Mouse (Mus musculus): ENCODE measurements around the gene Smg5. TPM values are rescaled to one million over a fixed set of nuclear protein-coding genes. Genes with fewer than 3 reads are reported as not detected.
"Not testable (repeated sequence)": the region's sequence is repeated elsewhere in the genome, so short reads cannot be mapped to it uniquely, and the experiment has no call there.

The Smg5 gene
- total and polyA plus RNA-seq, 2 experiments: 14.1 to 36.6 TPM

DNA sequence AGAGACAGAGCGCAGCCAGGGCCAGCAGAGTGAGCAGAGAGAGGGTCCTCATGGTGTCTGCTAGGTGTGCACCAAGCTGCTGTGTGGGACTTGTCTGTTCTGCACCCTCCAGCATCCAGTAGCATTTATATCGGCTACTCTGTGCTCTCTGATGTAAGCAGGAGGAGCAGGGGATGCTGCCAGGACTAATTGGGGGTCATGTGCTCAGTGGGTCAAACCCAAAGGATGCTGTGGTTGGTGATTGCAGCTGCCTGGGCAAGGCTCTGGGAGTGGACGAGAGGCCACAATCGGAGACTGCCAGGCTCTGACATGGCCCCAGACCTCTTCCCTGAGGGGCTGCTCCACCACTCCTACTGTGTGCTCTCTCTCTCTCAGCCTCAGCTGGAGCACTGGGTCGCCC is 42.5 kb downstream of the Smg5 start, which contains the start of gene Bglap2:
TSS of gene Bglap2 (minus strand) at position 101 of the 400 bp plus-strand sequence.
- H3K27me3 ChIP-seq (ENCODE audit: control insufficient read depth, insufficient read depth, low read length); DNase-seq (ENCODE audit: extremely low read depth, low read depth, low spot score); H3K4me3 ChIP-seq (ENCODE audit: insufficient read depth, low read depth, low read length); H3K27ac ChIP-seq (replicated peaks; ENCODE audit: insufficient read depth, low read depth, low read length); H3K36me3 ChIP-seq (ENCODE audit: control insufficient read depth, insufficient read depth, low read length); H3K9ac ChIP-seq (ENCODE audit: low read depth, low read length); H3K4me1 ChIP-seq (ENCODE audit: control insufficient read depth, insufficient read depth, low read length); H3K79me2 ChIP-seq (ENCODE audit: control insufficient read depth, insufficient read depth, low read length): not testable (repeated sequence)
- 89% methylated on average over 5 of the region's 5 CpGs for WGBS

DNA sequence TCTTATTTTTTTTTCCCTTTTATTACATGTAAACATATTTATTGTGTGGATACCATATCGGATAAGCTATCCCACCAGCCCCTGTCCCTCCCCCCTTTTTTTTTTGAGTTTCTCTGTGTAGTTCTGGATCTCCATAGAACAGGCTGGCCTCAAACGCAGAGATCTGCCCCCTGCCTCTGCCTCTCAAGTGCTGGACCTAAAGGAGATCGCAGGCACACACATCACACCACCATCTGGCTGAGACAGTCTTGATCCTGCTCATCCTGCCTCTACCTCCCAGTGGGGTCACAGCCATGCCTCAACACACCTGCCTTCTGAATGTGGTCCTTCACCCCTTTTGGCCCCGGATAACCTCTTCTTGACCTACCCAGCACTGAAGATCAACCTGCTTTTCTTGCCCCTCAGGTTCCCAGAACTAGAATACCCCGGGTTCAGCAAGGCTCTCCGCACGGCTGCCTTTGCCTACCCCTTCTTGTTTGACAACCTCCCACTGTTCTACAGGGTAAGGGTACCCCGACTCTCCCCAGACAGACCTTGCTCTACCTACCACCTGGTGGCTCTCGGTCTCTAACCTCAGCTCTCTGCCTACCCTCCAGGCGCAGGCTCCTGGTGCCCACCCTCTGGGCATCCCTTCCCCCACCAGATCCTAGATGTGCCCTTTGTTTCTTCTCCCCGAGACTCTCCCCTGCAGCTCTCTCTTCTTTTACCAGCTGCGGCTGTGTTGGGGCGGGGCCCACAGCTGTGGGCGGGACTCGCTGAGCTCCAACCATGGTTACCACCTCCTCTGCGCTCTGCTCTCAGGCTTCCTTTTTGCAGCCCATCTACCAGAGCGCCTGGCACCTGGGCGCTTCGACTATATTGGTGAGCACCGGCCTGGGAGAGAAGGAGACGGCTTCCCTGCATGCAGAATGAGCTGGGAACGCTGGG is 45.6 kb downstream of the Smg5 start:
- H3K27ac ChIP-seq (replicated peaks; ENCODE audit: insufficient read depth, low read depth, low read length); DNase-seq (ENCODE audit: extremely low read depth, low read depth, low spot score); H3K36me3 ChIP-seq (ENCODE audit: control insufficient read depth, insufficient read depth, low read length); H3K79me2 ChIP-seq (ENCODE audit: control insufficient read depth, insufficient read depth, low read length); H3K27me3 ChIP-seq (ENCODE audit: control insufficient read depth, insufficient read depth, low read length); H3K4me3 ChIP-seq (ENCODE audit: insufficient read depth, low read depth, low read length); H3K9ac ChIP-seq (ENCODE audit: low read depth, low read length); H3K4me1 ChIP-seq (ENCODE audit: control insufficient read depth, insufficient read depth, low read length): not testable (repeated sequence)
- 21% methylated on average over 21 of the region's 22 CpGs for WGBS

DNA sequence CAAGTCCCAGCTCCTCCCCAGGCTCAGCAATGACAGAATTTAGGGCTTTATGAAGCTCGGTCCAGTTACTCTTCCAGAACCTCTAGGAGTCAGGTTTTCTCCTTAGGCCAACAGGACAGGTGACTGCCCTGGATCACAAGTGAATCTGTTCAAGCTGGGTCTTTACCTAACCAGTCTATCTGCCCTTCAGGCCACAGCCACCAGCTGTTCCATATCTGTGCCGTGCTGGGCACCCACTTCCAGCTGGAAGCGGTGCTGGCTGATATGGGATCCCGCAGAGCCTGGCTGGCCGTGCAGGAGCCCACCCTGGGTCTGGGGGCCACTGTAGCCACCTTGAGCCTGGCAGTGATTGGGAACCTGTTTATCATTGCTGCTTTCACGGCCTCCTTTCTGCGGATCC is 46.3 kb downstream of the Smg5 start:
- H3K4me3 ChIP-seq (ENCODE audit: insufficient read depth, low read depth, low read length); H3K4me1 ChIP-seq (ENCODE audit: control insufficient read depth, insufficient read depth, low read length); H3K27me3 ChIP-seq (ENCODE audit: control insufficient read depth, insufficient read depth, low read length); H3K79me2 ChIP-seq (ENCODE audit: control insufficient read depth, insufficient read depth, low read length); H3K9ac ChIP-seq (ENCODE audit: low read depth, low read length); H3K27ac ChIP-seq (replicated peaks; ENCODE audit: insufficient read depth, low read depth, low read length); DNase-seq (ENCODE audit: extremely low read depth, low read depth, low spot score); H3K36me3 ChIP-seq (ENCODE audit: control insufficient read depth, insufficient read depth, low read length): not testable (repeated sequence)
- 38% methylated on average over 1 of the region's 7 CpGs for WGBS

DNA sequence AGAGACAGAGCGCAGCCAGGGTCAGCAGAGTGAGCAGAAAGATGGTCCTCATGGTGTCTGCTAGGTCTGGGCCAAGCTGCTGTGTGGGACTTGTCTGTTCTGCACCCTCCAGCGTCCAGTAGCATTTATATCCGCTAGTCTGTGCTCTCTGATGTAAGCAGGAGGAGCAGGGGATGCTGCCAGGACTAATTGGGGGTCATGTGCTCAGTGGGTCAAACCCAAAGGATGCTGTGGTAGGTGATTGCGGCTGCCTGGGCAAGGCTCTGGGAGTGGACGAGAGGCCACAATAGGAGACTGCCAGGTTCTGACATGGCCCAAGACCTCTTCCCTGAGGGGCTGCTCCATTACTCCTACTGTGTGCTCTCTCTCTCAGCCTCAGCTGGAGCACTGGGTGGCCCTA is 48.3 kb downstream of the Smg5 start, which contains the start of gene Bglap:
TSS of gene Bglap (minus strand) at position 101 of the 400 bp plus-strand sequence.
- Histone ChIP-seq H3K4me3 (ENCODE audit: insufficient read depth, low read depth, low read length) (no peak within 1 kb of the TSS), H3K9ac (ENCODE audit: low read depth, low read length) (no peak within 1 kb of the TSS), H3K27me3 (ENCODE audit: control insufficient read depth, insufficient read depth, low read length) (no peaks in the 10 kb centered on the region), H3K4me1 (ENCODE audit: control insufficient read depth, insufficient read depth, low read length) (no peaks in the 10 kb centered on the region), H3K27ac (replicated peaks; ENCODE audit: insufficient read depth, low read depth, low read length) (no peak within 1 kb of the TSS), H3K79me2 (ENCODE audit: control insufficient read depth, insufficient read depth, low read length) (no peaks in the 10 kb centered on the region), H3K36me3 (ENCODE audit: control insufficient read depth, insufficient read depth, low read length) (no peaks in the 10 kb centered on the region)
- WGBS: 74% methylated on average over 5 of the region's 5 CpGs
- no peak for TF ChIP-seq POLR2A (IDR thresholded peaks at IDR 0.05; ENCODE audit: extremely low read depth, insufficient read depth, low read length)
- TF ChIP-seq CTCF (IDR thresholded peaks at IDR 0.05; ENCODE audit: low read depth, low read length): no peak
- DNase-seq (ENCODE audit: extremely low read depth, low read depth, low spot score): no peak

DNA sequence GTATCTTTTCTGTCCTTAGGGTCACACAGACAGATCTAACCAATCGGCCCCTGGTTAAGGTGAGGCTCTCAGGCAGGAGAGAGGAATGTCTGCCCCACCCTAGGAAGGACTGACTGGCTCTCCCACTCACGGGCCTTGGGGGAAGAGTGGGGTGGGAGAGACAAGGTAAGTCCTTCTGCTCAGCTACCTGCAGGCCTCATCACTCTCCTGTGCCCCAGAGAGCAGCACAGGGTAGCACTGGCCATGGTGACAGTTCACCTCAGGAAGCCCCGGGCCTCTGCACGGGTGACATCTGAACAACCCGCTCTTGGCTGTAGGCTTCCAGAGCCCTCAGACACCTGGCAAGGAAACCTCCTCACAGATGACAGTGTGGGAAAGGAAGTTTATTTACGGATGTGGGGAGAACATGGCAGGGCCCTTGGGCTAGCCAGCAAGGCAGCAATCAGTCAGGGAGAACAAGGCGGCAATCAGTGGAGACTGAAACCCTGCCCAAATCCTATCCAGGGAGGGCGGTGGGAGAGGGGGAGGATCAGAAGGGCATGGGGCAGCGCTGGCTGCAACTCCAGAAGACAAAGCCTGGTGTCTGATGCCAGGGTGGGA is 57.8 kb downstream of the Smg5 start:
- H3K9ac ChIP-seq (ENCODE audit: low read depth, low read length): no peak overlapping the region
- no peaks in the 10 kb centered on the region for H3K36me3 ChIP-seq (ENCODE audit: control insufficient read depth, insufficient read depth, low read length)
- TF ChIP-seq CTCF (IDR thresholded peaks at IDR 0.05; ENCODE audit: low read depth, low read length) (no peak), POLR2A (IDR thresholded peaks at IDR 0.05; ENCODE audit: extremely low read depth, insufficient read depth, low read length) (no peak)
- H3K27ac ChIP-seq (replicated peaks; ENCODE audit: insufficient read depth, low read depth, low read length): no peak overlapping the region
- WGBS: 96% methylated on average over 9 of the region's 9 CpGs
- no peak for DNase-seq (ENCODE audit: extremely low read depth, low read depth, low spot score)
- no peaks in the 10 kb centered on the region for H3K4me1 ChIP-seq (ENCODE audit: control insufficient read depth, insufficient read depth, low read length)
- H3K4me3 ChIP-seq (ENCODE audit: insufficient read depth, low read depth, low read length): no peak overlapping the region
- no peaks in the 10 kb centered on the region for H3K79me2 ChIP-seq (ENCODE audit: control insufficient read depth, insufficient read depth, low read length)
- H3K27me3 ChIP-seq (ENCODE audit: control insufficient read depth, insufficient read depth, low read length): no peaks in the 10 kb centered on the region

DNA sequence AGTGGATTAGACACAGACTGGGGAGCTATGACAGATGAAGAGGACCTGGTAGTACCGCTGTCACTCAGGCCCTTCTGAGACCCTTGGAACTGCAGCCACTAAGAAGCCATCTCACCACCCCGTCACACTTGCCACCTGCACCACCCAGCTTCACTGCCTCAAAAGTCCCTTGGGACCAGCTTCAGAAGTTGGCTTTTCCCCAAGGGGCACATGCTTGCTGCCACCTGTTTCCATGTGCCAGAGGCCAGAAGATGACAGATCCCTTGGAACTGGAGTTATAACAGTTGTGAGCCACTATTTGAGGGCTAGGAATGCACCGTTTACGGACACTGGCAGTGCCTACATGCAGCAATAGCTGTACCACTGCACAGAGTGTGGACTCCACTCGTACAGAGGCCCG is 59.2 kb downstream of the Smg5 start:
- H3K9ac ChIP-seq (ENCODE audit: low read depth, low read length): no peak overlapping the region
- no peaks in the 10 kb centered on the region for H3K27me3 ChIP-seq (ENCODE audit: control insufficient read depth, insufficient read depth, low read length)
- no peak overlapping the region for H3K4me3 ChIP-seq (ENCODE audit: insufficient read depth, low read depth, low read length)
- 96% methylated on average over 6 of the region's 6 CpGs for WGBS
- H3K36me3 ChIP-seq (ENCODE audit: control insufficient read depth, insufficient read depth, low read length): no peaks in the 10 kb centered on the region
- no peak for DNase-seq (ENCODE audit: extremely low read depth, low read depth, low spot score)
- H3K4me1 ChIP-seq (ENCODE audit: control insufficient read depth, insufficient read depth, low read length): no peaks in the 10 kb centered on the region
- no peak overlapping the region for H3K27ac ChIP-seq (replicated peaks; ENCODE audit: insufficient read depth, low read depth, low read length)
- no peak for TF ChIP-seq POLR2A (IDR thresholded peaks at IDR 0.05; ENCODE audit: extremely low read depth, insufficient read depth, low read length)
- TF ChIP-seq CTCF (IDR thresholded peaks at IDR 0.05; ENCODE audit: low read depth, low read length): no peak
- H3K79me2 ChIP-seq (ENCODE audit: control insufficient read depth, insufficient read depth, low read length): no peaks in the 10 kb centered on the region
